Comparison of ENCODE assay signal across 8 mouse cellular contexts in the genomic region with DNA sequence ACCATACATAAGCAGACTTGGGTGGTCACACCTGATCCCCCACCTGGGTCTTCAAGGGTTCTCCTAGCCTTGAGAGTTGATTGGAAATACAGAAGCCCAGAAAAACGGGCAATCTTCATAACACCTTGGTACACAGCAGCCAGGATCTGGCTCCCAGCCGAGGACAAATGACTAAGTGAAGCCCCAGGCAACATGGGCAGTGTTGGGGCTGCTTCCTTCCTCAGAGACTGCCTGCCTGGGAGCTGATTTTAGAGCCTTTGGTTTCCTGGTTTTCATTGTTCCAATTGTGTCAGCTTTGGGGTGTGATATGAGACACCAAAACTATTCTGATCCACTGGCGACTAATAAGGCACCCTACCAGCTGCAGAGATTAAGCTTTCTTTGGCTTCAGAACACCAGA. TPM values are rescaled to one million over a fixed set of nuclear protein-coding genes. Genes with fewer than 3 reads are reported as not detected.
DNase-seq lines count a peak whose midpoint lies in the region; ATAC-seq and TF ChIP-seq lines count a peak whose summit lies in the region.

No protein-coding gene starts in this region.

- no peak overlapping the region for H3K9ac ChIP-seq in intestine, postnatal 0 days (ENCODE audit: low read depth, low read length)

- no peaks in the 10 kb centered on the region for H3K27me3 ChIP-seq in cerebellum, adult 2 months (ENCODE audit: control insufficient read depth, insufficient read depth, low read length)
- H3K27me3 ChIP-seq in intestine, postnatal 0 days (replicated peaks; ENCODE audit: control insufficient read depth, insufficient read depth, low read length) = no peaks in the 10 kb centered on the region

- TF ChIP-seq CTCF in layer of hippocampus, adult 2 months (conservative IDR thresholded peaks at IDR 0.05) = no peak
- TF ChIP-seq CTCF in cerebellum, adult 2 months (IDR thresholded peaks at IDR 0.05; ENCODE audit: borderline replicate concordance, insufficient read depth, low read depth, low read length) = no peak
- no peak for TF ChIP-seq CTCF in intestine, postnatal 0 days (IDR thresholded peaks at IDR 0.05; ENCODE audit: low read depth)

- H3K4me1 ChIP-seq in cerebellum, adult 2 months (ENCODE audit: control insufficient read depth, insufficient read depth, low read length) = peaks cover 57% of the 10 kb centered on the region
- H3K4me1 ChIP-seq in intestine, postnatal 0 days (replicated peaks; ENCODE audit: control insufficient read depth, insufficient read depth, low read length) = no peaks in the 10 kb centered on the region

- H3K27ac ChIP-seq in layer of hippocampus, adult 2 months = peak overlapping the region; percentile 23; the same call in 1 of the 2 replicates
- peak overlapping the region; percentile 2; the same call in 1 of the 2 replicates for H3K27ac ChIP-seq in cerebellum, adult 2 months (ENCODE audit: insufficient read depth, low read length)
- no peak overlapping the region for H3K27ac ChIP-seq in intestine, postnatal 0 days (ENCODE audit: low read depth, low read length)

- no peak overlapping the region for H3K4me2 ChIP-seq in intestine, postnatal 0 days (replicated peaks; ENCODE audit: low read depth)

- no peak for DNase-seq in layer of hippocampus, adult 2 months (ENCODE audit: low spot score in 2 of 2)
- no peak for DNase-seq in layer of hippocampus, postnatal 25 days (ENCODE audit: extremely low spot score in 1 of 2, low spot score in 1 of 2)
- DNase-seq in cerebellum, adult 2 months = peak; percentile 69 to 80
- peak; percentile 52 to 56 for DNase-seq in heart, postnatal 14 days
- no peak for DNase-seq in right cerebral cortex, postnatal 4 days
- DNase-seq in urinary bladder, postnatal 25 days (ENCODE audit: low spot score) = no peak

- peak; percentile 34; the same call in 1 of the 2 replicates for ATAC-seq in megakaryocyte progenitor cell, adult 5-6 weeks (replicated peaks; ENCODE audit: poor library complexity)
- ATAC-seq in intestine, postnatal 0 days = no peak

- no peak for TF ChIP-seq POLR2A in cerebellum, adult 2 months (IDR thresholded peaks at IDR 0.05; ENCODE audit: borderline replicate concordance, insufficient read depth, low read length)

- 17% methylated on average over 3 of the region's 3 CpGs for WGBS in cerebellum, adult 2 months
- WGBS in intestine, postnatal 0 days = 69% methylated on average over 3 of the region's 3 CpGs

- intact Hi-C loops in heart, postnatal 14 days (cut with DNase I) = no loop called here

- no peak overlapping the region for H3K4me3 ChIP-seq in layer of hippocampus, adult 2 months
- H3K4me3 ChIP-seq in cerebellum, adult 2 months (replicated peaks; ENCODE audit: insufficient read depth, low read depth, low read length) = no peak overlapping the region
- H3K4me3 ChIP-seq in intestine, postnatal 0 days (ENCODE audit: low read depth, low read length) = no peak overlapping the region

- H3K36me3 ChIP-seq in intestine, postnatal 0 days (ENCODE audit: control insufficient read depth, insufficient read depth) = no peaks in the 10 kb centered on the region

- H3K9me3 ChIP-seq in intestine, postnatal 0 days (ENCODE audit: control insufficient read depth) = no peaks in the 10 kb centered on the region

RNA-seq across cellular contexts. Expression of a gene that starts 20.0 kb away (rescaled TPM):
- total RNA-seq in layer of hippocampus, adult 2 months (2021) = 100 to 1,000 TPM; 110 to 120 TPM
- 100 to 1,000 TPM; 103 to 104 TPM for total RNA-seq in layer of hippocampus, postnatal 25 days (2021)
- 154 and 173 TPM in 2 replicates for polyA plus RNA-seq in cerebellum, adult 2 months (2012; rRNA removed)
- total RNA-seq in heart, postnatal 14 days (2021) = 10 to 100 TPM; 22.9 to 25.9 TPM
- total RNA-seq in megakaryocyte progenitor cell, adult 5-6 weeks (2015) = 1.6 TPM in 2 replicates
- total RNA-seq in megakaryocyte progenitor cell, adult 5-6 weeks (2017) = 0.17 and 0.71 TPM in 2 replicates
- 1.4 and 1.5 TPM in 2 replicates for polyA plus RNA-seq in intestine, postnatal 0 days (2015; fragmentation: Nextera tagmentation; extraction: Ambion mirVana)

Comparison
In these comparisons a context has a peak if more than half of its experiments do, and no peak if none do; other contexts are left out.
1. DNase-seq: peak in cerebellum, adult 2 months (2 of 2) and heart, postnatal 14 days (2 of 2); none in layer of hippocampus, adult 2 months (0 of 2), layer of hippocampus, postnatal 25 days (0 of 2), right cerebral cortex, postnatal 4 days (single experiment) and urinary bladder, postnatal 25 days (single experiment).
2. RNA of a gene that starts 20.0 kb away (total RNA-seq): 110 to 120 TPM in layer of hippocampus, adult 2 months, 103 to 104 TPM in layer of hippocampus, postnatal 25 days and 22.9 to 25.9 TPM in heart, postnatal 14 days; 0.17 to 1.6 TPM in megakaryocyte progenitor cell, adult 5-6 weeks; every median in the first group is over 4 times any median in the second.